Mouse (Mus musculus): ENCODE results near the gene Batf. TPM values are rescaled to one million over a fixed set of nuclear protein-coding genes. Genes with fewer than 3 reads are reported as not detected.

Batf gene
- polyA plus RNA-seq, 1 experiment = not detected

- Histone ChIP-seq H3K36me3 (ENCODE audit: control insufficient read depth, insufficient read depth) (no peaks in the 10 kb centered on the region), H3ac (ENCODE audit: control insufficient read depth, insufficient read length) (no peak overlapping the region), H3K4me3 (no peak overlapping the region), H3K27me3 (ENCODE audit: control insufficient read depth, insufficient read depth, insufficient read length) (peaks cover 7% of the 10 kb centered on the region), H3K79me2 (ENCODE audit: control insufficient read depth, insufficient read depth) (no peaks in the 10 kb centered on the region), H3K4me2 (ENCODE audit: low read depth) (no peak overlapping the region)
- no peak for TF ChIP-seq MYOG (IDR thresholded peaks at IDR 0.05; ENCODE audit: control insufficient read depth in 1 of 3, insufficient read depth in 1 of 3, insufficient read length in 2 of 3, low read depth in 2 of 3)
- no peak for TF ChIP-seq POLR2AphosphoS2 (IDR thresholded peaks at IDR 0.05; ENCODE audit: insufficient read length, low read depth)
- TF ChIP-seq TCF12 (IDR thresholded peaks at IDR 0.05; ENCODE audit: insufficient read depth, poor library complexity, severe bottlenecking) = no peak
Measured at GRCm38 (mm10) chr12:85668696-85669095, 17.8 kb upstream of the Batf start.

GRCm38 (mm10) chr12:85670080-85670479 is 16.4 kb upstream of the Batf start:
- H3K4me2 ChIP-seq (ENCODE audit: low read depth) = no peak overlapping the region
- no peak overlapping the region for H3ac ChIP-seq (ENCODE audit: control insufficient read depth, insufficient read length)

DNA sequence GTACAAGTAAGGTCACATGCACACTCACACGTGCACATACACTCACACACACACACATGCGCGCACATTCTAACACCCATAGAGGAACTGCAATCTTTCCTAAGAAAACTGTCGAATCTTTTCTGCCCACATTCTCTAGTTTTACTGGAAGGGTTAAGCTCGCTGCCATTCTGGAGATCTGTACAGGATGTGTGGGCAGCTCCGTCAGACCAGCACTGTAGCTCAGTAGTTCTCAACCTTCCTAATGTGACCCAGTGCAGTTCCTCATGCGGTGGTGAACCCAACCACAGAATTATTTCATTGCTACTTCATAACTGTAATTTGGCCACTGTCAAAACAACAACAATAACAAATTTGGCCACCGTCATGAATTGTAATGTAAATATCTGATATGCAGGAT is 12.6 kb upstream of the Batf start:
- Histone ChIP-seq H3K27me3 (ENCODE audit: control insufficient read depth, insufficient read depth, insufficient read length) (peaks cover 8% of the 10 kb centered on the region), H3K4me2 (ENCODE audit: low read depth) (no peak overlapping the region), H3ac (ENCODE audit: control insufficient read depth, insufficient read length) (no peak overlapping the region), H3K4me3 (no peak overlapping the region), H3K36me3 (ENCODE audit: control insufficient read depth, insufficient read depth) (no peaks in the 10 kb centered on the region), H3K79me2 (ENCODE audit: control insufficient read depth, insufficient read depth) (no peaks in the 10 kb centered on the region)
- no peak for TF ChIP-seq E2F4 (IDR thresholded peaks at IDR 0.05; ENCODE audit: insufficient read depth)

More at GRCm38 (mm10) chr12:85670080-85670479, 16.4 kb upstream of the Batf start:
- Histone ChIP-seq H3K27me3 (ENCODE audit: control insufficient read depth, insufficient read depth, insufficient read length) (peaks cover 11% of the 10 kb centered on the region), H3K36me3 (ENCODE audit: control insufficient read depth, insufficient read depth) (no peaks in the 10 kb centered on the region), H3K79me2 (ENCODE audit: control insufficient read depth, insufficient read depth) (no peaks in the 10 kb centered on the region), H3K4me3 (no peak overlapping the region)
- no peak for TF ChIP-seq MAX (IDR thresholded peaks at IDR 0.05; ENCODE audit: low read depth)
- no peak for TF ChIP-seq SRF (IDR thresholded peaks at IDR 0.05; ENCODE audit: control insufficient read depth, insufficient read length, low read depth)
- no peak for TF ChIP-seq MYOD1 (IDR thresholded peaks at IDR 0.05; ENCODE audit: control insufficient read depth in 1 of 3, insufficient read length in 2 of 3, low read depth in 2 of 3)
- TF ChIP-seq TCF3 (IDR thresholded peaks at IDR 0.05; ENCODE audit: insufficient read length, low read depth) = no peak
- no peak for TF ChIP-seq REST (IDR thresholded peaks at IDR 0.05; ENCODE audit: insufficient read depth, insufficient read length)
- no peak for TF ChIP-seq POLR2A (IDR thresholded peaks at IDR 0.05; ENCODE audit: insufficient read length, low read depth)
- TF ChIP-seq POLR2AphosphoS2 (IDR thresholded peaks at IDR 0.05; ENCODE audit: insufficient read length, low read depth) = no peak
- TF ChIP-seq E2F4 (IDR thresholded peaks at IDR 0.05; ENCODE audit: insufficient read depth) = no peak
- TF ChIP-seq TCF12 (IDR thresholded peaks at IDR 0.05; ENCODE audit: insufficient read depth, poor library complexity, severe bottlenecking) = no peak
- no peak for TF ChIP-seq CEBPB (IDR thresholded peaks at IDR 0.05; ENCODE audit: insufficient read depth, poor library complexity, severe bottlenecking)
- TF ChIP-seq USF1 (IDR thresholded peaks at IDR 0.05; ENCODE audit: low read depth) = no peak
- TF ChIP-seq MYOG (IDR thresholded peaks at IDR 0.05; ENCODE audit: control insufficient read depth in 1 of 3, insufficient read depth in 1 of 3, insufficient read length in 2 of 3, low read depth in 2 of 3) = no peak

DNA sequence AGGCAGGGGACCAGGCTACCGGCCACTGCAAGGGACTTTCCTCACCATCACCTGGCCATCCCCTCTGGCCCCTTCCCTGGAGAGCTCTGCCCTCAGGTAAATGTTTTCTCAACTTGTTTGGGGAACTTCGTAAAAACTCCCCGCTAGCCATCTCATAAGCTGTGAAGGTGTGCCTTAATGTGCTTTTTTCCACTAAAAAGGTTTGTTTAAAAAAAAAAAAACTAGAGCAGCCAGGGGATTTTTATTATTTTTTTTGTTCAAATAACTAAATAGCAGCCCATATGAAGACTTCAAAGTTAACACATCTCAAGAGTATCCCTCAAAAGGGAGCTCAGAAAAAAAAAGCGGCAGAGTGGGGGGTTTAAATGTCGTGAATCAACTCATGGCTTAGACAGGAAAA is 7.4 kb upstream of the Batf start:
- Histone ChIP-seq H3K4me3 (no peak overlapping the region), H3K27me3 (ENCODE audit: control insufficient read depth, insufficient read depth, insufficient read length) (peaks cover 17% of the 10 kb centered on the region), H3ac (ENCODE audit: control insufficient read depth, insufficient read length) (no peak overlapping the region), H3K79me2 (ENCODE audit: control insufficient read depth, insufficient read depth) (no peaks in the 10 kb centered on the region), H3K36me3 (ENCODE audit: control insufficient read depth, insufficient read depth) (no peaks in the 10 kb centered on the region), H3K4me2 (ENCODE audit: low read depth) (no peak overlapping the region)
- TF ChIP-seq SRF (IDR thresholded peaks at IDR 0.05; ENCODE audit: control insufficient read depth, insufficient read length, low read depth) = no peak
- TF ChIP-seq MAX (IDR thresholded peaks at IDR 0.05; ENCODE audit: low read depth) = no peak
- no peak for TF ChIP-seq MYOD1 (IDR thresholded peaks at IDR 0.05; ENCODE audit: control insufficient read depth in 1 of 3, insufficient read length in 2 of 3, low read depth in 2 of 3)
- no peak for TF ChIP-seq USF1 (IDR thresholded peaks at IDR 0.05; ENCODE audit: low read depth)
- no peak for TF ChIP-seq E2F4 (IDR thresholded peaks at IDR 0.05; ENCODE audit: insufficient read depth)
- no peak for TF ChIP-seq TCF3 (IDR thresholded peaks at IDR 0.05; ENCODE audit: insufficient read length, low read depth)
- no peak for TF ChIP-seq CEBPB (IDR thresholded peaks at IDR 0.05; ENCODE audit: insufficient read depth, poor library complexity, severe bottlenecking)
- no peak for TF ChIP-seq MYOG (IDR thresholded peaks at IDR 0.05; ENCODE audit: control insufficient read depth in 1 of 3, insufficient read depth in 1 of 3, insufficient read length in 2 of 3, low read depth in 2 of 3)
- no peak for TF ChIP-seq POLR2A (IDR thresholded peaks at IDR 0.05; ENCODE audit: insufficient read length, low read depth)
- TF ChIP-seq TCF12 (IDR thresholded peaks at IDR 0.05; ENCODE audit: insufficient read depth, poor library complexity, severe bottlenecking) = no peak
- TF ChIP-seq POLR2AphosphoS2 (IDR thresholded peaks at IDR 0.05; ENCODE audit: insufficient read length, low read depth) = no peak
- no peak for TF ChIP-seq REST (IDR thresholded peaks at IDR 0.05; ENCODE audit: insufficient read depth, insufficient read length)

DNA sequence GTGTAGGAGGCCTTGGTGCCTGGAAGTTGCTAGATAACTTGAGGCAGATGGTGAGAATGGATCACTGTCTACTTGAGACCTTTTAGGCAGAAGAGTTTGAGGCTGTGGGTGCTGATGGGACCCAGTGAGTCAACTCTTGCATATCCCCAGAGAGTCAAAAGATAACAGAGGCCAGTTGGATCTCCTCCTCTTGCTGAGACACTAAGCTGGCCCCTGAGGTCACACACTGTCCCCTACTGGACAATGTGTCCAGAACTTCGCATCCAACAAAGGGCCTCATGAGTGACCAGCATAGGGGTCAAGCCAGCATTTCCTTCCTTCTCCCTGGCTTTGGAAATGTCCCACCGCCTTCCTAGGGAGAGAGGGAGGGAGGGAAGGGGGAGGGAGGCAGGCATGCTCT is 6.7 kb upstream of the Batf start:
- Histone ChIP-seq H3K4me3 (no peak overlapping the region), H3K36me3 (ENCODE audit: control insufficient read depth, insufficient read depth) (no peaks in the 10 kb centered on the region), H3ac (ENCODE audit: control insufficient read depth, insufficient read length) (no peak overlapping the region), H3K27me3 (ENCODE audit: control insufficient read depth, insufficient read depth, insufficient read length) (peaks cover 15% of the 10 kb centered on the region), H3K79me2 (ENCODE audit: control insufficient read depth, insufficient read depth) (no peaks in the 10 kb centered on the region), H3K4me2 (ENCODE audit: low read depth) (no peak overlapping the region)
- TF ChIP-seq SRF (IDR thresholded peaks at IDR 0.05; ENCODE audit: control insufficient read depth, insufficient read length, low read depth) = no peak
- TF ChIP-seq POLR2A (IDR thresholded peaks at IDR 0.05; ENCODE audit: insufficient read length, low read depth) = no peak
- no peak for TF ChIP-seq CEBPB (IDR thresholded peaks at IDR 0.05; ENCODE audit: insufficient read depth, poor library complexity, severe bottlenecking)
- no peak for TF ChIP-seq MYOG (IDR thresholded peaks at IDR 0.05; ENCODE audit: control insufficient read depth in 1 of 3, insufficient read depth in 1 of 3, insufficient read length in 2 of 3, low read depth in 2 of 3)
- TF ChIP-seq TCF12 (IDR thresholded peaks at IDR 0.05; ENCODE audit: insufficient read depth, poor library complexity, severe bottlenecking) = no peak
- no peak for TF ChIP-seq E2F4 (IDR thresholded peaks at IDR 0.05; ENCODE audit: insufficient read depth)
- TF ChIP-seq TCF3 (IDR thresholded peaks at IDR 0.05; ENCODE audit: insufficient read length, low read depth) = no peak
